Mouse (Mus musculus) small intestine, adult 2 months (tissue): Measurements from ENCODE around the gene Sfrp4.

Source experiments
- CTCF ChIP-seq: fragments of 200-500 bp; IDR thresholded peaks from 2 replicates; pipeline ENCODE4 v1.5.1; 2012; ENCODE audit warnings: low read depth, mild to moderate bottlenecking, control low read depth, inconsistent platforms, low read length, moderate library complexity, mixed read lengths; ENCODE audit not compliant: insufficient replicate concordance, insufficient read length; ENCODE audit errors: extremely low read depth
- POLR2A ChIP-seq: fragments of 200-500 bp; IDR thresholded peaks from 2 replicates; pipeline ENCODE4 v1.6.1; 2012; ENCODE audit warnings: low read depth, mild to moderate bottlenecking, control low read depth, inconsistent platforms, low read length, moderate library complexity

DNA sequence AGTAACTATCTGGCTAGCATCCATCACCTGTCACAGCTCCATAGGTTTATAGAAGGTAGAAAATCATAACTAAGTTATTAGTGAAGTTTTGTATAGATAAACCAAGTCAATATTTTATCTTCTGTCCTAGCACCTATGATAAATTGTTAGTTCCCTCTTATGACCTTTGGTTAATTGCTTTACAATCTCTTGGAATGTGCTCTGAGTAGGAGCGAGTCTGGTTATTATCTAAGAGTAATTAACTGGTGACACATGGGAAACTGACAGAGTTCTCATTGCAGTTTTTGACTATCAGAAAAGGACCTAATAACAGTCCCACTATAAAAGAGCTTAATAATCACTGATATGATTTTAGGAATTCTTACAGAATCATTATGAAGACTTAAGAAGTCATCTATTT lies 20.6 kb downstream of the Sfrp4 start:
- TF ChIP-seq CTCF (no peak), POLR2A (no peak)
